Mouse (Mus musculus) CD8-positive naive resting alpha-beta T cell, adult 2 months (primary cell): Measurements from ENCODE around the gene Taco1.

Experiments
- DNase-seq, 2 experiments: peaks; one replicate each; pipeline ENCODE4 v3.0.0; 2022; ENCODE audit warnings: low read depth in 2 of 2, low spot score in 2 of 2

Taco1 gene

DNA sequence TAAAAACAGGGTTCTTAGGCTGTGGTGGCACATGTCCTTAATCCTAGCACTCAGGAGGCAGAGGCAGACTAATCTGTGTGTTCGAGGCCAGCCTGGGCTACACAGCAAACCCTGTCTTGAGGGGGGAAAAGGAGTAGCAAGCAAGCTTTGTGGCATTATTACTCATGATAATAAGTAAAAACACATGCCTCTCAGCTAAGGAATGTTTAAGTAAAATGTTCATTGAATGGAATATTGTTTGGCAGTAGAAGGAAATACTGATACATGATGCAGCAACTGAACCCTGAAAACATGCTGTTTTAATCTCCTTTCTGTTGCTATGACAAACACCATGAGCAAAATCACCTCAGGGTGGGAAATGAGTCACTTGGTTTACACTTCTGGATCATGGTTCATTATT is 4.5 kb upstream of the Taco1 start:
- DNase-seq = no peak

DNA sequence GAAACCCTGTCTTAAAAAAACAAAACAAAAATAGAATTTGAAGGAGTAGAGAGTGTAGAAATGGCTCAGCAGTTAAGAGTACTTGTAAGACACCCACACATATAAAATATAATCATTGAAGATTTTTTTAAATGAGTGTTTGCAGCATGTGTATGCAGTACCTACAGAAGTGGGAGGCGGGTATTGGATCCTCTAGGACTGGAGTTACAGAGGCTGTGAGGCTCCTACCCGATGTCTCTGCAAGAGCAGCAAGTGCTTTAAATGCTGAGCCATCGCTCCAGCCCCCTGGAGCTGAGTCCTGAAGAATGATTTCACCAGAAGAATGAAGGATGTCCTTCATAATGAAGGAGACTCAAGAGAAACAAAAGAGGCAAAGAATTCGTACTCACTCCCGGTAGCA is 2.1 kb upstream of the Taco1 start:
- DNase-seq = no peak

DNA sequence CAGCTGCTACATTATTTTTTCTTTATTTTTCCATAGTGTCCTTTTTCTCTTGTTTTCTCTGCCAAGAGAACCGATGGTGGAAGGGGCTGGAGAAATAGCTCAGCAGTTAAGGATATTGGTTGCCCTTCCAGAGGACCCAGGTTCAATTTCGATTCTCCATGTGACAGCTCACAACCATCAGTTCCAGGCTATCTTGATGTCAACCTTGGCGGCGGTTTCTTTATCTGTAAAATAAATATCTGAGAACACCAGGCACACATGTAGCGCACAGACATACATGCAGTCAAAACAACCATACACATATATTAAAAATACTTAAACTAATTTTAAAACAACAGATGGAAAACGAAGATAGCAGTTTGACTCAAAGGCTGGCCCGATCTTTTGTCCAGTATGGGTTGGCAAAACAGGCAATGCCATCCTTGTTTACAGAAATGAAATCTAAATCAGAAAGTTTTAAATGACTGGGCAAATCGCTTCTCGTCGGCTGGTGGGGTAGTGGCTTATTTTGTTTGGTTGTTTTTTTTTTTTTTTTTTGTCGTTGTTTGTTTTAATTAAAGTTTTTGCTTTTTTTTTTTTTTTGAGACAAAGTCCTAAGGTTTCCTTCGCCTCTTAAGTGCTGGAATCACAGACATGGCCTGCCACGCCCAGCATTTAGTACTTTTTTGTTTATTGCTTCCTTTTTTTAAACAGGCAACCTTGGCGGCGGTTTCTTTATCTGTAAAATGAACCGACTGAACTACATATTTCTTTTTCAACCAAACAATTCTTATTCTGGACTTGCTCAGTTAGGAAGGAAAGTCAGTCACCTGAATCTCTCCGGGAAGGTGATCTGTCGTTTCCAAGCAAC is 563 bp upstream of the Taco1 start:
- DNase-seq = no peak

DNA sequence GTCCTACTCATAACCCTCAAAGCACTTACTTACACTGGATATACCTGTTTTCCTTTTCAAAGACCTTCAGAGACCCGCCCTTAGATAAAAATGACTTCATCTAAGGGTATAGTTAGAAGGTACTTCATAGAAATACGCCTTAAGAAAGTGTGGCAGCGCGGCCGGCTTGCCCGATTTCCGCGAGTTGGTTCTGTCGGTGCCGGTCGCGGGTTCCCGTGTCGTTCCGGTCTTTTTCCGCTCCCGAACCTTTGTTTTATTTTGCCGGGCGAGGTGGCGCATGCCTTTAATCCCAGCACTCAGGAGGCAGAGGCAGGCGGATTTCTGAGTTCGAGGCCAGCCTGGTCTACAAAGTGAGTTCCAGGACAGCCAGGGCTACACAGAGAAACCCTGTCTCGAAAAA is 755 bp downstream of the Taco1 start:
- peak in 1 of 2 experiments; percentile 35 for DNase-seq

DNA sequence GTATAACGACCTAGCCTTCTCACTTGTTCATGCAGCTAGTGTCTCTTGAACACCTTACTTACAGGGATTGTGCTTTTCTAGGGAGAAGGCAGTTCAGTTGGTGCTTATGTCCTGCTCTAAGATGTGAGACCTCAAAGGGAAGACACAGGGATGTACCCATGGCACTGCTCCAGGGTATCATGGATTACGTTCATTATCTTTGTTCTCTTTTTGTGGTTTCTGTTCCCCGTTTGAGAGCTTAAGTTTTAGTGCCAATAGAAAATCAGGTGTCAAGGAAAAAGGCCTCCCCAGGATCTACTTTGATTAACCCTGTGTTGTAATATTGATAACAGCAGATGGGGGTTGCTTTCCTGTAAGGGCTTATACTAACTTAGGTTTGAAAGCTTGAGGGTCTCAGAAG is 7.9 kb downstream of the Taco1 start:
- DNase-seq = no peak

DNA sequence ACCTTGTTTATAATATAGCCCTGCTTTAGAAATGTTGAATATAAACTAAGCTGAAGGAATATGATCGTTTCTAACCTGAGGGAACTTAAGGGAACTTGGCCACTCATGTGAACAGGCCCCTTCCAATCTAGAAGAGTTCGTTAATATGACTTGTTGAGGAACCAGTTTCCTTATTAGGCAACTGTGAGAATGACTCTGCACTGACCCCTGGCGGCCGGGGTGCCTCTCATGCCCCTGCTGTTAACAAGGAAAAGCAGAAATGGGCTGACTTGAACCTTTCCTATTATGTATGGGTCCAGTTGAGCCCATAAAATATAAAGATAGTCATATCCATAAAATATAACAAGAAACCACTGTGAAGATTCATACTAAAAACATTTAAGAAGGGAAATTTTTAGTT is 10.5 kb downstream of the Taco1 start:
- DNase-seq = peak; percentile 68 to 81

DNA sequence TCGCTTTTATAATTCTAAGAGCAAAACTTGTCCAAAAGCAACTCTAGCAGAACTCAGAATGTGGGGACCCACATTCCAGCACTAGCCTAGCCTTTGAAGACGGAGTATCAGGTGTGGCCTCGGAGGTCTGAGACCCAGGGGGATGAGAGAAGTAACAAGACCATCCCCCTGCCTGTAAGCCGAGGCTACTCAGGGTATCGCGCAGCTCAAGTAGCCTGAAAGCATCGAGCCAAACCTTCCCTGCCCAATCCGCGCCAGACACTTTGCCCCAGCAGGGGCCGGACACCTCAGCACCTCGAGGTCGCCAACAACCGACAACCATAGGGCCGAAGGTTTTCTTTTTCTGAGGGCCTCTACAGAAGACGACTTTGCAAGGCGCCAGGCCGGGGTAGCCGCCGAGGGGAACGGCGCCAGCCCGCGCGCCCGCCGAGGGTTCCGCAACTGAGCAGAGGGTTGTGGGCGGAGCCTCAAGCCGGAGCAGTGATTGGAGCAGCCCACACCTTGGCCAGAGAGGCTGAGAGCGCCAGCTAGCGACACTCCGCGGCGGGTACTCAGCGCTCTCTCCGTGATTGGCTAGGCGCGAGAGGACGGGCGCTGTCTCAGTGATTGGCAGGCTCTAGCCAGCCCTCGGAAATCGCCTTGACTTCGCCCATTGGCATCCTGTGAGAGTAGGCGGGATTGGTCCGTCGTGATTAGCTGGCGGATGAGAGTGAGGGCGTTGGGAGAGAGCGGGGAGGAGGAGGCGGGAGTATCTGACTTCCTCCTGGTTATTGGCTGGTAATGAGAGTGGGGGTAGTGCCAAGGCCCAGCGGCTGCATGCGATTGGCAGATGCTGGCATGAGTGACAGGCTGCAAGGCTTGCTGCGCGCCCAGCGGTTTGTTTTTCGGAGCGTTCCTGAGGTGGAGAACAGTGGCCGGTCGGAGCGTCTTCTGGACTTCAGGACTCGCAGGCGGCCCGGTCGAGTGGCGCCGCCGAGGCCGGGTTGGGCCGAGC is 18.1 kb downstream of the Taco1 start, which contains the start of gene Map3k3:
TSS of gene Map3k3 (plus strand) at position 906 of the 994 bp plus-strand sequence.
- DNase-seq = peak; percentile 98 to 99

DNA sequence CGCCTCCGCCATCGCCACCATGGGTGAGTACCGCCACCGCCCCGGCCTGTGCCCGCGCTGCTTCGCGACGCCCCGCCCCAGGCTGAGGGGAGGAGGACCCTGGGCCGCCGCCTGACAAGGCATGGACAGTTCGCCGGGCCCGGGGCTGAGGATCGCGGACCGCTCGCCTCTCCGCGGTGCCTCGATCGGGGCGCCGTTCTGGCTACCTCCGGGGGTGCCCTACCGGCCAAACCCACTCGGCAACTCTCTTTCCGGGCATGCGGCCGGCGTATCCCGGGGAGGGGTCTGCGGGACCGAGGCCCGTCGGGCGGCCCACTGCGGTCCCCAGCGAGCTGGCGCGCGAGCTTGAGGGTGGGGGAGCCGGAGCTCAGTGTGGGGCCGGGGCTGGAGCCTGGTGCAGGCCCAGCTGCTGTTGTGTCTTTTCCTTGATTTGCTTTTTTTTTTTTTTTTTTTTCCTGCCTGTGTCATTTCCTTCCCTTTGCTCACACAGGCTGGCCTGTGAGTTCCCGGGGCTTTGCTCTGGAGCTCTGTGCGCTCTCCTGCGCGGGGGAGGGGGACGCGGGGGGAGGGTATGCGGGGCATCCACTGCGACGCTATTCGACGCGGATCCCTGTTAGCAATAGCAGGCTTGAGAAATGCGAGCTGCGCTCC is 19.2 kb downstream of the Taco1 start:
- DNase-seq = peak; percentile 64 to 65

DNA sequence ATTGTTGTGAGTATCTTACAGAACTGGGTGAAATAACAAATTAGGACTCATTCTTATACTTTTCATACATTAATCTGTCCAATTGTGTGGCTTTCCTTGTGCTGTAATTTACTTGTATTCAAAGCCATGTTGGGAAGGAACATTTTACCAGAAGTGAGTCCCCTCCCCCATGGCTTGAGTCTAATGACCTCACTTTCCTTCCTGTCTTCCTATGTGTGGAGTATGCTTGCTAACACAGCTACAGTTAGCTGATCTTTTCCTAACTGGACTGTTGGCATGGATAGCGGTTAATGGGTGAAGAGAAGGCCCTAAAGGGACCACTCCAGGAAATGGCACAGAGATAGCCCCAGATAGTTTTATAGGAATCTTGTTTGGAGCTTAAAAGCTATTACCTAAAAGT is 32.4 kb downstream of the Taco1 start:
- DNase-seq = peak in 1 of 2 experiments; percentile 18

DNA sequence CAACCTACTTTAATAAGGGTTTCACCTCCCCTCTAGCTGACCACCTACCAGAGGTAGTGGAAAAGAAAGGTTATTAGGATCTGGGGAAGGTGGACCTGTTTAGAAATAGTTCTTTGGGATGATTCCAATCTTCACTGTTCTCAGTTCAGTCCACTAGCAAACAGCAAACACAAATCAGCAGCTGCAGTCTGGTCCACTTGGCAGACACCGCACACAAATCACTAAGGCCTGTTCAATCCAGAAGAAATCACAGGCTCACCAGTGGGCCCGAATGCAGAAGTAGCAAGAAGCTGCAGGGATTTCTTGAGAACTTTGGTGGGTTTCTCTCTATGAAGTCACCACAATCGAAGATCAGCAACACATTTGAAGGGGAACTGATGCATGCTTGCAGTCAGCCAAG is 37.0 kb downstream of the Taco1 start:
- DNase-seq = no peak

DNA sequence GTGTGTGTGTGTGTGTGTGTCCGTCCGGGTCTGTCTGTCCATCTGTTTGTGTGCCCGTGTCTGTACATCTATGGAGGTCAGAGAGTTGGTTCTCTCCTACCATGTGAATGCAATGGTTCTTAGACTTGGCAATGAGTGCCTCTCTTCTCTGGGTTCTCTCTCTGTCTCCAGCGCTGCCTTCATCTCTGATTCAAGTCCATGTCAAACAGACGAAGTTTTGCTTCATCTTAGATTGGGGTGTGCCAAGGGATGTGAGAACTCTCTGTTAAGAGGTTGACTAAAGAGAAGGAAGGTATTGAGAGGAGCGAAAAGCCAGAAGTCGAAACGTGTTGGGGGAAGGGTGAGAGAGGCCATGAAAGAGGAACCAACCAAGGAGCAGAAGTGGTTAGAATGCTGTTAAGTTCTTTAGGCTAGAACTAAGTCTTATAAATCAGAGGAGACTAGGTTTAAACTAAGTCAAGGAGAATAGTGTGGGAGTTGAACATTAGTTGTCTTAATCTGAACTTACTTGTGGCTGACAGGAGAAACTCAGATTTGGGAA is 40.3 kb downstream of the Taco1 start:
- DNase-seq = no peak

DNA sequence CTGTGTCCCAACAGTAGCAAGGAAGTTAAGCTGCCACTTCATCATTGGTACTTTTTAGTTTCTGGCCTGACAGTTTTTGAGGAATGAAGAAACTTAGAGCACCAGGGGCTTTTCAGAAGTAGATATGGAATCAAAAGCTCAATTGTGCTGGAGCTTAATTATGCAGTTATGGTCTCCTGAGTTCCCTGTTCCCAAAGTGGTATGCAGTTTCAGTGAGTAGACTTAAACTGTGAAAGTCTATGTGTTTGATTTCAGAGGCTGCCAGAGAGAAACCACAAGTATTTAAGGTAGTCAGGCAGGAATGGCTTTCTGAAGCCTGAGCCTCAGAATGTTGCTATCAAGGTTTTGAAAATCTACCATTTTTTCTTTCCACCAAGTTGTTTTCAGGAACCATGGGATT is 45.8 kb downstream of the Taco1 start:
- no peak for DNase-seq

DNA sequence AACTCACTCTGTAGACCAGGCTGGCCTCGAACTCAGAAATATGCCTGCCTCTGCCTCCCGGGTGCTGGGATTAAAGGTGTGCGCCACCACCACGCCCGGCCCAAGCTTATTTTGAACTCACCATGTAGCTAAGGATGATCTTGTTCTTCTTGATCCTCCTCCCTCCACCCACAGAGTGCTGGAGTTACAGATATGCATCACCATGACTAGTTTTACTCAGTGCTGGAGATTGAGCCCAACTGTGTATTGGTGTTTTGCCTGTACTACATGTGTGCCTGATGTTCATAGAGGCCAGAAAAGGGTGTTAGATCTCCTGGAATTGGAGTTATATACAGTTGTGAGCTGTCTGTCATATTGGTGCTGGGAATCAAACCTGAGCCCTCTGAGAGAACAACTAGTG is 56.4 kb downstream of the Taco1 start:
- no peak for DNase-seq

DNA sequence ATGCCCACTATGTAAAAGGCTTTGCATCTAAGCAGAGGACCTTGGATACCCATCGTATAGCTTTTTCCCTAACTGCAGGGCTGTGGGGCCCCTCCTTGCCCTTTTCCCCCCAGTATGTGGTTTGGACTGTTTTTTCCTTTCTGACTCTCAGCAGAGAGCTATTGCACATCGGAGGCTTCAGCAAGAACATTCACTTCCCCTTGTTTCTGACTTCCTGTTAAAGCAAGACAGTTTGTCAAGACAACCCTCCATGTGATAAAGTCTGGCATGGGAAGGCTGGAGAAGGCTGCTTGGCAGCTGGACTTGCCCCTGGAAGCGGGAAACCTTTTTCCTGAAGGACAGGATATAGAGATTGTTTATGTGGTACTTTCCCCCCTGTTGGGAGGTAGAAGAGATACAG is 56.9 kb downstream of the Taco1 start:
- DNase-seq = peak; percentile 43 to 58
